Mouse (Mus musculus): ENCODE data around the gene Prss53. TPM values are rescaled to one million over a fixed set of nuclear protein-coding genes. Genes with fewer than 3 reads are reported as not detected.
"Not testable (repeated sequence)": the region's sequence is repeated elsewhere in the genome, so short reads cannot be mapped to it uniquely, and the experiment has no call there.

Gene Prss53
- polyA plus RNA-seq, 1 experiment, result 0.03 TPM

DNA sequence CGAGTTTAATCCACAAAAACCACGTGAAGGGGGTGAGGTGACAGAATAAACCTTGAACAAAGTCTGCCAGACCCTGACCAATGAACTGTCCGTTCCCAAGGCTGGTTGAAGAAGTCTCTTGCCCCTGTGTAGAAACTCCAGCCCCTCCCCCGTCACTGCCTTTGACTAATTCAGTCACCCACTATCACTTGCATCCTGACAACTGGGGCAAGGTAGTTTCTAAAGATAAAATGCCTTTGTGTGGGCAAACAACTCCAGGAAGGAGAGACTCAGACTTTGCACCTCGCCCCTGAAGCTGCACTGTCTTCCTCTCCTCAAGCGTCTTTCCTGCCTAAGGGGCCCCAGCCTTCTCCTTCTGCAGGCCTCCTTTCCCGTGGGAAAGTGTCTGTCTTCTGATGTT, 9.2 kb upstream of the Prss53 start:
- Histone ChIP-seq H3K36me3 (ENCODE audit: control insufficient read depth) (peaks cover 4% of the 10 kb centered on the region), H3K4me1 (ENCODE audit: control insufficient read depth) (peaks cover 86% of the 10 kb centered on the region), H3K27me3 (ENCODE audit: control insufficient read depth) (no peaks in the 10 kb centered on the region), H3K9me3 (ENCODE audit: control insufficient read depth, low read length) (no peaks in the 10 kb centered on the region), H3K4me3 (replicated peaks) (no peak overlapping the region)
- TF ChIP-seq GATA1 (IDR thresholded peaks at IDR 0.05; ENCODE audit: low read length) (no peak), TAL1 (IDR thresholded peaks at IDR 0.05; ENCODE audit: low read length) (no peak)

DNA sequence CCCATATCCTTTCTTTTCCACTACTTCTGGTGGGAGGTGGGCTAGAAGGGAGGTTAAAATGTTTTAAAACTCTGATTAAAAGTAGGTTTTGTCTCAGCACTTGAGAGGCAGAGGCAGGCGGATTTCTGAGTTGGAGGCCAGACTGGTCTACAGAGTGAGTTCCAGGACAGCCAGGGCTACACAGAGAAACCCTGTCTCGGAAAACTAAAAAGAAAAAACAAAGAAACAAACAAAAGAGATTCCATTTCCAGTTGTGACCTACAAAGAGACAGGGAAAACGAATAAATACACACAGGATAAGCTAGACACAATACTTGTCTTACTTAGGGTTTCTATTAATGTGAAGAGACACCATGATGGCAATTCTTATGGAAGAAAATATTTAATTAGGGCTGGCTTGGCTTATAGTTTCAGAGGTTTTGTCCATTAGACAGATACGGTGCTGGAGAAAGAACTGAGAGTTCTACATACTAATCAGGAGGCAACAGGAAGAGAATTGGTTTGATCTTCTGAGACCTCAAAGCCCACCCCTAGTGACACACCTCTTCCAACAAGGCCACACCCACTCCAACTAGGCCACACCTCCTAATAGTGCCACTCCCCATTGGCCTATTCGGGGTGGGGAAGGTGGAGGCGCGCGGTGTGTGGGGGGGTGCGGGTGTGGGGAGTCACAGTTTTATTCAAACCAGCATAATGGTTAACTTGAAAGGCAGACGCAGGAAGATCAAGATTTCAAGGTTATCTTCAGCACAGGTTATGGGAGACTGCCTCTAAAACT, 7.6 kb upstream of the Prss53 start:
- Histone ChIP-seq H3K9me3 (ENCODE audit: control insufficient read depth, low read length) (no peaks in the 10 kb centered on the region), H3K27me3 (ENCODE audit: control insufficient read depth) (no peaks in the 10 kb centered on the region), H3K4me3 (replicated peaks) (no peak overlapping the region), H3K36me3 (ENCODE audit: control insufficient read depth) (no peaks in the 10 kb centered on the region; the same call in 1 of the 2 replicates), H3K4me1 (ENCODE audit: control insufficient read depth) (peaks cover 81% of the 10 kb centered on the region)
- TF ChIP-seq GATA1 (IDR thresholded peaks at IDR 0.05; ENCODE audit: low read length), result no peak
- TF ChIP-seq TAL1 (IDR thresholded peaks at IDR 0.05; ENCODE audit: low read length), result no peak

DNA sequence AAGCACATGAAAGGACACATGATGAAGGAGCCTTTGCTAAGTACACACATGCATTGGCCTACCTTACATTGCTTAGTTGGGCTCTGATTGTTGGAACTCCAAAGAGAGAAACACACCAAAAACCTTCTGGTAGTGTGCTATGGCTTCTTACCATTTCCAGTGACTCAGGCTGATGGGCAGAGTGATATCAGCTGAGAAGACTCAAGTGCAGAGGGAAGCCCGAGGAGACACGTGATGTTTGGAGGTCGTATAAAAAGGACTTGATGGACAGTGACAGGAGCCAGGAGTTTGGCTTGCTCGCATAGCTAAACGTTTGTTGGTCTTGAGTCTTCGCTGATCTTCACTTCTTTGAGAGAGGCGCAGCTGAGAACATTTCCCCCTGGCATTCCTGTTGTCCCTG, 6.8 kb upstream of the Prss53 start:
- peaks cover 76% of the 10 kb centered on the region for H3K4me1 ChIP-seq (ENCODE audit: control insufficient read depth)

DNA sequence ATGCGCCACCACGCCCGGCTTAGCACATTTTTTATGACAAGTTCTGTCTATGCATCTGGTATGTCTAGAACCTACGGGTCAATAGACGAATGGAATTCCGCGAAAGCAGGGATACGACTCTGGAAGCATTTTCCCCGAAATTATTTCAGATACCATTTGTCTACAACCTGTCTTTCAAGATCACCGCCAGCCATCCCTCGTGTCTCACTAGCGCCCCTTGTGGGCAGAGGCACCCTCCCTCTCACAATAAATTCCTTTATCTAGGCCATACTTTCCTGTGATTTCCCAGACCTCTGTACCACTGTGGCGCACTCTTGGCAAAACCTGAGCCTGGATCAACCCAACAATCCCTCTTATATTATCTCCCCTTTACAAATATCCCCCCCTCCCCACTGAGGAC, 5.6 kb upstream of the Prss53 start:
- peaks cover 17% of the 10 kb centered on the region for H3K36me3 ChIP-seq (ENCODE audit: control insufficient read depth)
- H3K9me3 ChIP-seq (ENCODE audit: control insufficient read depth, low read length), result no peaks in the 10 kb centered on the region
- TF ChIP-seq TAL1 (IDR thresholded peaks at IDR 0.05; ENCODE audit: low read length) (no peak), GATA1 (IDR thresholded peaks at IDR 0.05; ENCODE audit: low read length) (no peak)
- H3K27me3 ChIP-seq (ENCODE audit: control insufficient read depth), result no peaks in the 10 kb centered on the region
- no peak overlapping the region for H3K4me3 ChIP-seq (replicated peaks)
- peaks cover 67% of the 10 kb centered on the region for H3K4me1 ChIP-seq (ENCODE audit: control insufficient read depth)

More for the DNA sequence above, 6.8 kb upstream of the Prss53 start:
- Histone ChIP-seq H3K4me3 (replicated peaks) (no peak overlapping the region), H3K9me3 (ENCODE audit: control insufficient read depth, low read length) (no peaks in the 10 kb centered on the region), H3K27me3 (ENCODE audit: control insufficient read depth) (no peaks in the 10 kb centered on the region), H3K36me3 (ENCODE audit: control insufficient read depth) (peaks cover 8% of the 10 kb centered on the region)
- TF ChIP-seq TAL1 (IDR thresholded peaks at IDR 0.05; ENCODE audit: low read length), result no peak
- TF ChIP-seq GATA1 (IDR thresholded peaks at IDR 0.05; ENCODE audit: low read length), result no peak

DNA sequence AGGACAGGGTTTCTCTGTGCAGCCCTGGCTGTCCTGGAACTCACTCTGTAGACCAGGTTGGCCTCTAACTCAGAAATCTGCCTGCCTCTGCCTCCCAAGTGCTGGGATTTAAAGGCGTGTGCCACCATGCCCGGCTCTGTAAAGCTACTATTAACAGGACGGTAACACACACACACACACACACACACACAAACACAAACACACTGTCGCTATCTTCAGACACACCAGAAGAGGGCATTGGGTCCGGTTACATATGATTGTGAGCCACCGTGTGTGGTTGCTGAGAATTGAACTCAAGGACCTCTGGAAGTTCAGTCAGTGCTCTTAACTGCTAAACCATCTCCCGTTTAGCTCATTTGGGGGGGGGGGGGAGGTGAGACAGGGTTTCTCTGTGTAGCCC, 5.1 kb upstream of the Prss53 start:
- peaks cover 66% of the 10 kb centered on the region for H3K4me1 ChIP-seq (ENCODE audit: control insufficient read depth)

DNA sequence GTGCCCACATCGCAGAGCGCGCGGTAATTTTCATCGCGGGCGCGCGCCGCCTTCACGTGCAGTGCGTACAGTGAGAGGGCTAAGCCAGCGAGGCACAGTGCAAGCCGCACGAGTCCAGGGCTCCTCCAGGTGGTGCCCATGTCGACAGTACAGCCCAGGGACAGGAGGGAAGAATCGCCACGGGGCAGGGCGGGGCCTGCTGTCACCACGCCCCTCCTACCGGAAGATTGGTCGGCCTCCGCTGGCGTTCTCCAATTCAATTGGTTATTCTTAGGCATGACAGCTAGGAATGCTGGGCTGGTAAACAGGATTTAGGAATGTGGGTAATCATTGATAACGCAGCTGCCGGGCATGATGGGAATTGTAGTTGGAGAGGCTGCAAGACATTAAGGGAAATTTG, 4.7 kb upstream of the Prss53 start, which contains the start of the genes Gm21974 and Vkorc1:
Gene Gm21974 (minus strand): TSS at position 13 of the 400 bp plus-strand sequence.
Gene Vkorc1 (minus strand): TSS at position 176 of the 400 bp plus-strand sequence.
- H3K4me3 ChIP-seq (replicated peaks), result peak within 1 kb of the TSS; percentile 67
- H3K4me1 ChIP-seq (ENCODE audit: control insufficient read depth), result peaks cover 62% of the 10 kb centered on the region
- 0 out of 2 replicates have a peak, but pooled peaks have one; percentile 14 for TF ChIP-seq GATA1 (IDR thresholded peaks at IDR 0.05; ENCODE audit: low read length)
- TF ChIP-seq TAL1 (IDR thresholded peaks at IDR 0.05; ENCODE audit: low read length), result no peak
- H3K27me3 ChIP-seq (ENCODE audit: control insufficient read depth), result no peaks in the 10 kb centered on the region
- peaks cover 25% of the 10 kb centered on the region for H3K36me3 ChIP-seq (ENCODE audit: control insufficient read depth)
- no peaks in the 10 kb centered on the region for H3K9me3 ChIP-seq (ENCODE audit: control insufficient read depth, low read length)

More for the DNA sequence above, 5.1 kb upstream of the Prss53 start:
- H3K4me3 ChIP-seq (replicated peaks), result peak overlapping the region; percentile 67
- not testable (repeated sequence) for H3K9me3 ChIP-seq (ENCODE audit: control insufficient read depth, low read length); H3K27me3 ChIP-seq (ENCODE audit: control insufficient read depth)
- H3K36me3 ChIP-seq (ENCODE audit: control insufficient read depth), result peaks cover 21% of the 10 kb centered on the region

DNA sequence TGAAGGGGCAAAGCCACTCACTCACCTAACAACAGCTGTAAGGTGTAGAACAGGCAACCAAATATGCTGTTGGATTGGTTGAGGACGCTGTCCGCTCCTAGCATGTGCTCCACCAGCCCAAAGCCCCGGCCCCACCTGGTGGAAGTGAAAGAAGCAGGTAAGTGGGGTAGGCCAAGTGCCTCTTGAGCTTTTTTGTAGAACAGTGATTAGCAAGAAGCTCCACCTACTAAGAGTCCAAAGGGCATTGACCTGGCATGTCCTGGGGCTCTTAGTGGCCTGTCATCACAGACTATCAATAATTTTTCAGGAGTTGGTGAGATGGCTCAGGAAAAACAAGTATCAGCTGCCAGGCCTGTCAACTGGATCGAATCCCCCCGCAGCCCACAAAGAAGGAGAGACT, 3.7 kb upstream of the Prss53 start:
- Histone ChIP-seq H3K4me1 (ENCODE audit: control insufficient read depth) (peaks cover 52% of the 10 kb centered on the region), H3K4me3 (replicated peaks) (peak overlapping the region; percentile 67), H3K36me3 (ENCODE audit: control insufficient read depth) (peaks cover 35% of the 10 kb centered on the region), H3K27me3 (ENCODE audit: control insufficient read depth) (no peaks in the 10 kb centered on the region), H3K9me3 (ENCODE audit: control insufficient read depth, low read length) (no peaks in the 10 kb centered on the region)
- TF ChIP-seq GATA1 (IDR thresholded peaks at IDR 0.05; ENCODE audit: low read length) (no peak), TAL1 (IDR thresholded peaks at IDR 0.05; ENCODE audit: low read length) (no peak)

DNA sequence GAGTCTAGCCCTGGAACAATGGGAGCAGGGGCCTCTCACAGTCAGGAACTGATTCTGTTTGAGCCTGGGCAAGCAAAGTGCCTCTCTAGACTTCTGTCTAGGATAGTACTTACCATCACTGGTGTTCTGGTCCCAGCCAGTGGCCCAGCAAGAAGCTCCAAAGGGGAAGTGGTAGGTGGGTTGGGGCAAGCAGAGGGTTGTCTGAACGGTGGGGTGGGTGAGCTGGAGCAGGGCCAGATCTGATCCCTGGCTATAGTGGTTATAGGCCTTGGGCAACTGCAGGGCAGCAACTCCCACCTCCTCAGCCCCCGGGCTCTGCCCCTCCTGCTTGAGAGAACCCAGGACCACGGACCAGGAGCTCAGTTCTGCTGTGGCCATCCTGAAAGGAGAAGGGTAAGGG, 1.9 kb downstream of the Prss53 start:
- no peaks in the 10 kb centered on the region for H3K27me3 ChIP-seq (ENCODE audit: control insufficient read depth)
- H3K4me1 ChIP-seq (ENCODE audit: control insufficient read depth), result peaks cover 25% of the 10 kb centered on the region
- H3K4me3 ChIP-seq (replicated peaks), result no peak overlapping the region
- peaks cover under 1% of the 10 kb centered on the region; the same call in 1 of the 2 replicates for H3K9me3 ChIP-seq (ENCODE audit: control insufficient read depth, low read length)
- TF ChIP-seq TAL1 (IDR thresholded peaks at IDR 0.05; ENCODE audit: low read length), result no peak
- no peak for TF ChIP-seq GATA1 (IDR thresholded peaks at IDR 0.05; ENCODE audit: low read length)
- H3K36me3 ChIP-seq (ENCODE audit: control insufficient read depth), result peaks cover 90% of the 10 kb centered on the region

DNA sequence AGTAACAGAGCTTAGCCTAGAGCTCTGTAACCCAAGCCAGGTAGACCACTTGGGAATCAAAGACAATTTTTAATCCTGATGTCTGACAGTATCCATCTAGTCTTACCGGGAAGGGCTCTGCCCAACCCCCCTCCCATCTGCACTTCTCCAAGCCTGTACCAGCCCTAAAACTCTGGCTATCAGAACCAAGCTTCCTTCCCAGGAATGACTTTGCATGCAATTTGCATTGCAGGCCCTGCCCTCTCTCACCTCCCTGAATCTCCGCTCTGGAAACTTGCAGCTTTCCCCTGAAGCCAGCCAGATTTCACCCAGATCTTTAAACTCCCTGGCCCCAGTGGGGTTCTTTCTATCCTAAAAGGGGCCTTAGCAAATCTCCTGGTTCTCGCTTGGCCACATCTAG, 3.0 kb downstream of the Prss53 start:
- H3K36me3 ChIP-seq (ENCODE audit: control insufficient read depth), result peaks cover 94% of the 10 kb centered on the region
- H3K4me3 ChIP-seq (replicated peaks), result no peak overlapping the region
- H3K9me3 ChIP-seq (ENCODE audit: control insufficient read depth, low read length), result peaks cover 11% of the 10 kb centered on the region
- H3K4me1 ChIP-seq (ENCODE audit: control insufficient read depth), result peaks cover 32% of the 10 kb centered on the region
- no peaks in the 10 kb centered on the region for H3K27me3 ChIP-seq (ENCODE audit: control insufficient read depth)
- TF ChIP-seq GATA1 (IDR thresholded peaks at IDR 0.05; ENCODE audit: low read length) (no peak), TAL1 (IDR thresholded peaks at IDR 0.05; ENCODE audit: low read length) (no peak)
